Mouse (Mus musculus): ENCODE measurements around the gene Cntn4.

The Cntn4 gene

DNA sequence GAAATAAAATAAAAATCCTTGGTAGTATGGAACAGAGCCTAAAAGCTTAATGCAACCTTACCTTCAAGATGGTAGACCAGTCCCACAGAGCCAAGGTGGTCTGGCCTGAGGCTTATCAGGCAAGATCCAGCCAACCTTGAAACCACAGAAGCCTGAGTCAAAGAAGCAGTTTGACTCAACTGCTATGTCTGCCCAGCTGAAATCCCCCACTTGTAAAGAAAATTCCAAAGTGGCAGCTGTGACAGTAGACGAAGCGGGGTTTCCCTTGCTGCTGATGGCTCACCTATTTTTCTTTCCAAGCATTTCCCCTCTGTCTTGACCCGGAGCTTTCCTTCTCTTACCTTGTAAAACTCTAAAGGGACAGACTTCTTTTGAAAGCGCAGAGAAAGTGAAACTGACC, 1048.2 kb downstream of the Cntn4 start:
- in situ Hi-C loops (cut with MboI; ENCODE audit: low pct_unique_long_range_greater_than_20kb in 1 of 2, low sequenced_read_pairs in 2 of 2, unreplicated experiment in 1 of 2) = no loop called here

DNA sequence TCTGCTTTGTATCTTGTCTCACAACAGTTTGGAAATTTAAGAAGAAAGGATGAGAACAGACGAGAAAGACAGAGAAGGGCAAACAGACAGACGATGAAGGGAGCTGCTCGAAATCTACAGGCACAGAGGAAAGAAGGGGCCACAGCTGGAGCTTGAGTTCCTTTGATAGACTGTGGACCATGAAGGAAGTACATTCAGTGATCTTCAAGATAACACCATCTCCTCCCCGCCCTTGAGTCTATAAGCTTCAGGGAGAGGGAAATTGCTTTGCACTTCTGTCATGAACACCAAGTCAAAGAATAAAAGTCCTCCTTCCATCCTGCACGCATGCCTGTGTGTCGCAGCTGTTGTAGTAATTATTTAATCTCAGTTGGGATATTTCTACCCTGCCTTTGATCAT, 1048.6 kb downstream of the Cntn4 start:
- in situ Hi-C loops (cut with MboI; ENCODE audit: low pct_unique_long_range_greater_than_20kb in 1 of 2, low sequenced_read_pairs in 2 of 2, unreplicated experiment in 1 of 2) = no loop called here

GRCm38 (mm10) chr6:106727703-106728102, 1050.2 kb downstream of the Cntn4 start:
- in situ Hi-C loops (cut with MboI; ENCODE audit: low pct_unique_long_range_greater_than_20kb in 1 of 2, low sequenced_read_pairs in 2 of 2, unreplicated experiment in 1 of 2) = no loop called here

GRCm38 (mm10) chr6:106729682-106730314, 1052.3 kb downstream of the Cntn4 start:
- in situ Hi-C loops (cut with MboI; ENCODE audit: low pct_unique_long_range_greater_than_20kb in 1 of 2, low sequenced_read_pairs in 2 of 2, unreplicated experiment in 1 of 2) = no loop called here

DNA sequence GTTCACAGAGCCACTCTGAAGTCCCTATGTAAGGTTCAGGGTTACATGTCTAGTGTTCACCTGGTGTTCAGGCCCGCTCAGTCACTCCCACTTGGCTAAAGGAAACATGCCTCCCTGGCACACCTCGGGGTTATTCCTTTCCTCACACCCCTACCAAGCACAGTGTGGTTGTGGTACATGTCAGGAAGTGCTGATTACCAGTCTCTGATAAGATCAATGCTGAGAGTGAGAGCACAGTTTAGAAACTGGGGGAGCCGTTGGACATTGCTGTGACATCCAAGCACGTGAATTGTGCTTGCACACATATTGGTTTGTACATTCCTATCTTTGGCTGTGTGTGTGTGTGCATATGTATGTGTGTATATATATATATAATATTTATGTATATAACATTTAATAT, 1055.1 kb downstream of the Cntn4 start:
- in situ Hi-C loops (cut with MboI; ENCODE audit: low pct_unique_long_range_greater_than_20kb in 1 of 2, low sequenced_read_pairs in 2 of 2, unreplicated experiment in 1 of 2) = no loop called here

DNA sequence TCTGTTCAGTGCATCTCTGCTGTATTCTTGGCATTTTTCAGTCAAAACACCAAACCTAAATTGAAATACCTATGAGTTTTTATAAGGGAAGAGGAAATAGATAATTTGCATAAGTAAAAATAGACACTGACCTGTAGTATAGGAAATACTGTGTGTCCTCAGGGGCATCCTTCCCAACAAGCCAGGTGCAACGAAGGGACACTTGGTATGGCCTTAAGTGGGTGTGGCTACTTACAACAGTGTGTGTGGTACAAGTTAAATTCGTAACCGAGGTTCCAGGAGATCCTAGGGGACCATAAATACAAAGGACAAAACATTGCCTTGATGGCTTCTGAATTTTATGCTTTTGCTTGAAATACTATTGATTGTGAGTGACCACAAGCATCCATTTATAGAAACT, 1060.8 kb downstream of the Cntn4 start:
- in situ Hi-C loops (cut with MboI; ENCODE audit: low pct_unique_long_range_greater_than_20kb in 1 of 2, low sequenced_read_pairs in 2 of 2, unreplicated experiment in 1 of 2) = no loop called here

- in situ Hi-C loops (cut with MboI; ENCODE audit: low pct_unique_long_range_greater_than_20kb in 1 of 2, low sequenced_read_pairs in 2 of 2, unreplicated experiment in 1 of 2) = no loop called here
Observed at GRCm38 (mm10) chr6:106740244-106740825, 1062.9 kb downstream of the Cntn4 start.

DNA sequence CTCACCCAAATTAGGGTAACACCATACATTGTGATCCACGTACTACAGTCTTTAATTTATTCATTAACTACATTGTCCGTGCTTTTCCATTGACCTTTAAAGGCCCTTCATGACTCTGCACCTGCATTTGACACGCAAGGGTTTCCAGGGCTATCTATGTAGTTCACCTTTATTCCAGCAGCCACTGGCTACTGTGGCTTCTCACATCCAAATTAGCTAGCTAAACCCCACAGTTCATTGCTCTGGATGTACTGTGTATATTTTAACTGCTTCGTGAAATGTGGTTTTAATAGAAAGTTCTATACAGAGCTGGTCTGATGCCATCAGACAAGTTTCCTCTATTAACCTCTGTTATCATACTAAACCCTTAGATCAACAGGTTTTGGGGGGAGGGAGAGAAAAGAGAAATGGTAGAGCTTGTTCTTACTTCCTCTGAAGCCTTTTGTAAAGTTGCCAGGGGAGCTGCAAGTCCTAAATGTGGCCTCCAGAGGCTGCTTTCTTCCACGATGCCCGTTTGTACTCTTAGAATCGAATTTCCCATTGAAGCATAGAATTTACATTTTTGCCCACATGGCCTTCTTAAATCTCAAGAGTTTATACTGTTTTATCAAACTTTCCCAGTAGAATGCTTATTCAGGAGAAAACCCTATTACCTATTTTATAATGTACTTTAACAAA, 1066.2 kb downstream of the Cntn4 start:
- in situ Hi-C loops (cut with MboI; ENCODE audit: low pct_unique_long_range_greater_than_20kb in 1 of 2, low sequenced_read_pairs in 2 of 2, unreplicated experiment in 1 of 2) = no loop called here

GRCm38 (mm10) chr6:106745673-106746394, 1068.4 kb downstream of the Cntn4 start:
- in situ Hi-C loops (cut with MboI; ENCODE audit: low pct_unique_long_range_greater_than_20kb in 1 of 2, low sequenced_read_pairs in 2 of 2, unreplicated experiment in 1 of 2) = no loop called here

- in situ Hi-C loops (cut with MboI; ENCODE audit: low pct_unique_long_range_greater_than_20kb in 1 of 2, low sequenced_read_pairs in 2 of 2, unreplicated experiment in 1 of 2) = no loop called here
Observed at GRCm38 (mm10) chr6:106747251-106747650, 1069.8 kb downstream of the Cntn4 start.

- in situ Hi-C loops (cut with MboI; ENCODE audit: low pct_unique_long_range_greater_than_20kb in 1 of 2, low sequenced_read_pairs in 2 of 2, unreplicated experiment in 1 of 2) = no loop called here
Observed at GRCm38 (mm10) chr6:106747804-106748203, 1070.3 kb downstream of the Cntn4 start.

Measured in mouse embryonic stem cell (cell line).